Mouse (Mus musculus) small intestine, adult 2 months (tissue): Measurements from ENCODE around the gene Fastkd2.

Experiments
- CTCF ChIP-seq: fragments of 200-500 bp; IDR thresholded peaks from 2 replicates; pipeline ENCODE4 v1.5.1; 2012; ENCODE audit warnings: low read depth, mild to moderate bottlenecking, control low read depth, inconsistent platforms, low read length, moderate library complexity, mixed read lengths; ENCODE audit not compliant: insufficient replicate concordance, insufficient read length; ENCODE audit errors: extremely low read depth
- POLR2A ChIP-seq: fragments of 200-500 bp; IDR thresholded peaks from 2 replicates; pipeline ENCODE4 v1.6.1; 2012; ENCODE audit warnings: low read depth, mild to moderate bottlenecking, control low read depth, inconsistent platforms, low read length, moderate library complexity

- no peak for TF ChIP-seq CTCF
- no peak for TF ChIP-seq POLR2A
These were observed 46.0 kb downstream of the Fastkd2 start for GRCm38 (mm10) chr1:63776396-63776795.
